Mouse (Mus musculus) embryonic facial prominence, embryonic 11.5 days (tissue): ENCODE measurements at regions not wholly inside any gene's neighbourhood (a gene's known extent, or its start where the extent isn't known, plus 50 kb on each side); places are given as distances from the start of the nearest gene placed in this dataset.

Experiments used
- ATAC-seq: fragments of 200-750 bp; cut with Nextera tagmentation; replicated peaks from 2 replicates; pipeline ENCODE4 v1.8.0; 2017; ENCODE audit warnings: low read depth; ENCODE audit not compliant: insufficient number of reproducible peaks, low FRiP score, low TSS enrichment
- DNase-seq: peaks from one replicate; pipeline ENCODE4 v3.0.0-alpha.2; 2015; ENCODE audit warnings: low spot score
- H3K27ac ChIP-seq: fragments of 300-500 bp; sonication (generic); replicated peaks from 2 replicates; pipeline ENCODE4 v1.5.1; 2014; ENCODE audit warnings: mild to moderate bottlenecking, low read depth, low read length, control low read depth
- H3K27me3 ChIP-seq: fragments of 300-500 bp; sonication (generic); 2 replicates; pipeline ENCODE4 v1.6.1; 2014; ENCODE audit warnings: mild to moderate bottlenecking, low read length, moderate library complexity, mixed read lengths; ENCODE audit not compliant: control insufficient read depth, insufficient read depth
- H3K36me3 ChIP-seq: fragments of 300-500 bp; sonication (generic); replicated peaks from 2 replicates; pipeline ENCODE4 v1.6.1; 2014; ENCODE audit warnings: low read depth, mild to moderate bottlenecking, low read length, moderate library complexity, mixed read lengths; ENCODE audit not compliant: control insufficient read depth, insufficient read depth
- H3K4me1 ChIP-seq: fragments of 300-500 bp; sonication (generic); 2 replicates; pipeline ENCODE4 v1.6.1; 2014; ENCODE audit warnings: low read length, mixed read lengths; ENCODE audit not compliant: control insufficient read depth, insufficient read depth
- H3K4me2 ChIP-seq: fragments of 300-500 bp; sonication (generic); 2 replicates; pipeline ENCODE4 v1.6.1; 2014; ENCODE audit warnings: low read depth, mild to moderate bottlenecking, control low read depth, low read length, moderate library complexity
- H3K4me3 ChIP-seq: fragments of 300-500 bp; sonication (generic); 2 replicates; pipeline ENCODE4 v1.5.1; 2014; ENCODE audit warnings: low read depth, low read length, control low read depth
- H3K9ac ChIP-seq: fragments of 300-500 bp; sonication (generic); replicated peaks from 2 replicates; pipeline ENCODE4 v1.6.1; 2014; ENCODE audit warnings: mild to moderate bottlenecking, control low read depth, low read length
- H3K9me3 ChIP-seq: fragments of 300-500 bp; sonication (generic); replicated peaks from 2 replicates; pipeline ENCODE4 v1.6.1; 2016; ENCODE audit warnings: mild to moderate bottlenecking, low read length, inconsistent platforms, mixed read lengths; ENCODE audit not compliant: control insufficient read depth
- WGBS: fragments of 180-500 bp; shearing (Covaris S2); extraction: QIAGEN DNeasy Blood & Tissue Kit; methylation state at CpG from one replicate; pipeline ENCODE4 v1.1.7; 2014; 5-methylcytosine and 5-hydroxymethylcytosine counted together

DNA sequence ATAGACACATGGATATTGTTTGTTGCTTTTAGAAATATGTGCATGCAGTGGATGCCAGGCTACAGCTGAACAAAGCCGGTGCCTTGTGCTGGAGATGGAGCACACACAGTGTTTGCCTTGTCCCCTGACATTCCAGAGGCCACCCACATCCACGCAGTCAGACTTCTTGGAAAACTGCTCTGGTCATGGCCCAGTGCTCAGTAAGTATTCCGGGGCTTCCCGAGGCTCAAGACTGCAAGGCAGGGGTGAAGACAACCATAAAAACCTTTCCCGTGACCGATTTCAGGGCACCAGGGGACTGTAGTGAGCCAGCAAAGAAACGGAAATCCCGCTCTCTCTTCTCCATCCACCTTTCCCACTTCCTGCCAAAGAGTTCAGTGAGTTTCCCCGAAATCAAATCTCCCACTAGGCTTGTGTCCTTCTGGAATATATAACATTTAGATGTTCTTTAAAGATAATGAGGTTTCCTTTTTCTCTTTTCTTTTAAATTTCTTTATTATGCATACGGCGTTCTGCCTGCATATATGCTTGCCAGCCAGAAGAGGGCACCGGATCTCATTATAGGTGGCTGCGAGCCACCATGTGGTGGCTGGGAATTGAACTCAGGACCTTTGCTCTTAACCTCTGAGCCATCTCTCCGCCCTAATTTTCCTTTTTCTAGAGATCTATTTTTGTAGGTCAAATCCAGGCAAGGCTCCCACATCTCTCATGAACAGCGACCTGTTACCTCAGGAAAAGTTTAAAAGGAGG lies 73.3 kb upstream of the Hmcn1 start:
- H3K4me2 ChIP-seq: no peak overlapping the region
- H3K27ac ChIP-seq: no peak overlapping the region
- H3K9me3 ChIP-seq: no peaks in the 10 kb centered on the region
- DNase-seq (no peak), ATAC-seq (0 out of 2 replicates have a peak, but pooled peaks have one; percentile 29)
- H3K4me3 ChIP-seq: no peak overlapping the region
- H3K9ac ChIP-seq: no peak overlapping the region
- H3K4me1 ChIP-seq: no peaks in the 10 kb centered on the region
- WGBS: 59% methylated on average over 15 of the region's 15 CpGs
- no peaks in the 10 kb centered on the region for H3K36me3 ChIP-seq
- H3K27me3 ChIP-seq: no peaks in the 10 kb centered on the region

DNA sequence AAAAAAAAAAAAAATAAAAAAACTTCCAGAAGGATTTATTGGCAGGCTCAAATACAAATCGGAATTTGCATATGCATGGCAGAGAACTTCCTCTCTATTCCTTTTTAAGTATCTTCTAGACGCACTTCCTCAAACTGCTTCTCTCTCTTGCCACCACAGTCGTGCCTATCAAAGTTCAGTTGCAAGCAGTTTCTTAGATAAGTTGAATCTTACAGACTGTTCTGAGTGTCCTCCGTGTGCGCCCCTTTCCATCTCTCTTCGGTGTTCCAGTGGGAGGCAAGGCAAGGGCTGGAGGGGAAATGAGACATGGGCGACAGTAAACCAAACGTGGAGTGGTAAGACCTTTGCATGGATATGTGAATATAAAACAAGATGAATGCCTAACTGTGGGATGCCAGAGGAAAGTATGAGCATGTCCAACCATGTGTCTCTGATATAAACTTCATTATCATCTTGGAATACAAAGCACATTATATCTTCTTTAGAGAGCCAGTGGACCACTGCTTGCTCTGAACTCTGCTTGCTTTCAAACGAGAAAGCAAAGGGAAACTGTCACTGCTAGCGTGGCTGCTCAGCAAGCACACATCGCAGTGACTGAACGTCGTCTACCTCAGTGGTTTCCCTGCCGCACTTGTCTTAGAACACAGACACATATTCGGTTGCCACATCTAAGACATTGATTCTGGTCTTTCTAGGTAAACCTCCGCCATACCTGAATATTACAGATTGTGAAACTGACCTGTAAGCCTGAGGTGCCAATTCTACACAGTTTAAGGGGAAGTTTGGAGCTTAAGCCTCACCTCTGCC lies 81.5 kb upstream of the Hmcn1 start:
- Histone ChIP-seq H3K27ac (no peak overlapping the region), H3K4me1 (no peaks in the 10 kb centered on the region), H3K4me3 (no peak overlapping the region), H3K4me2 (no peak overlapping the region), H3K9me3 (no peaks in the 10 kb centered on the region), H3K27me3 (no peaks in the 10 kb centered on the region), H3K9ac (no peak overlapping the region), H3K36me3 (no peaks in the 10 kb centered on the region)
- no peak for DNase-seq
- no peak for ATAC-seq
- WGBS: 89% methylated on average over 16 of the region's 16 CpGs

DNA sequence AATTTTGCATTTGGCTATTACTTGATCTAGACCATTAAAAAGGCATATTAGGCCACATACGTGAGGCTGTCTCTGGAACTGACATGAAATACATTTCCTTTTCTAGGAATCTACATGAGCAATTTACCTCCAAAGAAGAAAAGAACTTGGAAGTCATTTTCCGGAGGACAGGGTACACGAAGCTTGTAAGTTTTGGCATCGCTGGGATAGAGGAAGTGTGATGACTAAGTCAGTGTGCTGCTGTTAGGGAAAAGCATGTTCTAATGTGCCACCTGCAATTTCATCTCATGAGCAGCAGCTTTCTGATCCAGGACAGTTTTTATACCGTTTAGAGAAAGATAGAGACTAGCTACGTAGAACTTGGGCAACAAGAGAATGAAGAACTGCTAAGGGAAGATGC lies 82.3 kb upstream of the Hmcn1 start:
- Histone ChIP-seq H3K4me1 (no peaks in the 10 kb centered on the region), H3K4me2 (no peak overlapping the region), H3K27ac (no peak overlapping the region), H3K36me3 (no peaks in the 10 kb centered on the region), H3K9ac (no peak overlapping the region), H3K9me3 (no peaks in the 10 kb centered on the region), H3K4me3 (no peak overlapping the region), H3K27me3 (no peaks in the 10 kb centered on the region)
- no peak for DNase-seq
- WGBS: 85% methylated on average over 6 of the region's 6 CpGs
- ATAC-seq: no peak

DNA sequence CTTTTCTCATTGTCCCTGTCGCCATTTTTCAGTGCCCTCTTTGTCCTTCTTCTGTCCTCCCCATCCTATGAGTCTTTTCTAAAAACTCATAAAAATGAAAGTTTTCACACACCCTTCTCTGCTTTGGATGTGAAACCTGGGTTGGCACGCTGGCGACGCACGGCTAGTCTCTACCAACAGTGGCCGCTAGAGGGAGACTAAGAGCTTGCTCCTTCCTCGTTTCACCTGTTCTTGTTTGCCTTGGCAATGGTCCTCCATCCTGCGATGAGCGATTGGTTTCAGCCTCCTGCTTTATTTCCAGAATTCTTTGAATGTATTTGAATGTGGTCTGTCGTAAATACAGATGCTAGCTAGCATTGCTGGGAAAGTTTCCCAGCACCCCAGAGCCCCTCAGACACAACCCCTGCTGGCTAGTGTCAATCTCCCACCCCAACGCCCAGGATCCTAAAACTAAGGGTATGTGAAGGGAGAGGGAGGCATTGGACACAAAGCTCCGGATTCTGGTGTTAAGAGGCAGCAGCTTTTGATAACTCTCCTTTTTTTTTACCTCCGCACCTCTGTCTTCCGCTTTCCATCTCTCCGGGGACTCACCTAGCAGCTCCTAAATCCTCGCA lies 85.8 kb upstream of the Hmcn1 start:
- no peaks in the 10 kb centered on the region for H3K36me3 ChIP-seq
- WGBS: 37% methylated on average over 16 of the region's 16 CpGs
- no peak for ATAC-seq
- no peak overlapping the region for H3K4me2 ChIP-seq
- no peaks in the 10 kb centered on the region for H3K4me1 ChIP-seq
- H3K4me3 ChIP-seq: no peak overlapping the region
- peak; percentile 85 for DNase-seq
- no peaks in the 10 kb centered on the region for H3K9me3 ChIP-seq
- H3K27ac ChIP-seq: no peak overlapping the region
- H3K27me3 ChIP-seq: no peaks in the 10 kb centered on the region
- no peak overlapping the region for H3K9ac ChIP-seq

DNA sequence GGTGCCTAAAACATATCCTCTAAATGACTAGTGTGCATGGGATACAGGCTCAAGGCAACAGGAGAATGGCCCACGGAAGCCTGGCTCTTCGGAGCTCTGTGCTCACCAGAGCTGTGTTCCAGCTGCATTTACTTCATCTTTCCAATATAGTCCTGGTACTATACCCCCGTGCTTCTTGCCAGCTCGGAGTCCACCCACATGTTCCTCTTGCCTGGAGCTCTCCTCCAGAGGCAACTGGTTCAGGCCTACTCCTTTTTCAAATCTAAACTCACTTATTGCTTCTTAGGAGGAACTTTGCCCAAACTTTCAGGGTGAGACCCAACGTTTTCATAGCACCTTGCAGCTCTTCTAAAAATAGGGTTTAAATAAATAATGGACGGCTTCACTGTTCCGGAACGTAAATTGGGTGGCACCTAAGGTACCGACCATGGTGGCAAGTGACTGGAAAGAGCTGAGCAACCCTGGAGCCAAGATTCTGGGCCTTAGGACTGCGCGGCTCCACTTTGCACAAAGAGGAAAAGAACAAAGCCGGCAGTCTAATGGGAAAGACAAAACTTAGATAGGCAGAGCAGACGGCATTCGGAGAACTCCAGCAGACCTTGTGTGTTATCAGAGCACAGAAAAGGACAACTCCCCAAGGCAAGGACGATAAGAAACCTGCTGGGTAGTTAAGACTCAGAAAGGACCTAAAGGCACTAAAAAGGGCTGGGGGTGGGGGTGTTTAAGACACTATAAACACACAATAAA lies 86.6 kb upstream of the Hmcn1 start:
- no peak overlapping the region for H3K4me2 ChIP-seq
- no peak overlapping the region for H3K9ac ChIP-seq
- no peak overlapping the region for H3K4me3 ChIP-seq
- no peaks in the 10 kb centered on the region for H3K36me3 ChIP-seq
- H3K9me3 ChIP-seq: no peaks in the 10 kb centered on the region
- ATAC-seq: no peak
- no peaks in the 10 kb centered on the region for H3K27me3 ChIP-seq
- WGBS: 84% methylated on average over 15 of the region's 15 CpGs
- no peak overlapping the region; the same call in 1 of the 2 replicates for H3K27ac ChIP-seq
- H3K4me1 ChIP-seq: no peaks in the 10 kb centered on the region
- no peak for DNase-seq

DNA sequence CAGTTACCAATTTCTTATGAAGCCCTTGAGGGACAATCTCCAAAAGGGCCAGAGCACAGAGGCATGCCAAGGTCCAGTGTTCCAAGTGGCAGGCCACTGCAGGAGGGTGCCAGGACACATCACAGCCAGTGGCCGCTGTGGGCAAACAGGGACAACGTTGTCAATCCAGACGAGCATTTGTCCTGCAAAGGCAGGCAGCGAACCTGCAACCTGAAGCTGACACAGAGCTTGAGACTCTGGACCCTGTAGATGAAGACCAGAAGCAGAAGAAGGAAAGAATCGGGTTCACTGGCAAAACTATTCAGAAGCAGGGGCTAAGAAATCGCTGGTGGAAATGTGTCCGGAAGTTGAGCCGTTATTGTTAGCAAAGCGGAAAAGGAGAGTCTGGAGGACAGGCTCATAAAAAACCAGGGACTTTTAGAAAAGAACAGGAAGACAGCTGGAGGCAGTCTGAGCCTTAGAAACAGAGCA lies 87.3 kb upstream of the Hmcn1 start:
- no peak overlapping the region for H3K27ac ChIP-seq
- WGBS: 74% methylated on average over 9 of the region's 9 CpGs
- no peak for ATAC-seq

DNA sequence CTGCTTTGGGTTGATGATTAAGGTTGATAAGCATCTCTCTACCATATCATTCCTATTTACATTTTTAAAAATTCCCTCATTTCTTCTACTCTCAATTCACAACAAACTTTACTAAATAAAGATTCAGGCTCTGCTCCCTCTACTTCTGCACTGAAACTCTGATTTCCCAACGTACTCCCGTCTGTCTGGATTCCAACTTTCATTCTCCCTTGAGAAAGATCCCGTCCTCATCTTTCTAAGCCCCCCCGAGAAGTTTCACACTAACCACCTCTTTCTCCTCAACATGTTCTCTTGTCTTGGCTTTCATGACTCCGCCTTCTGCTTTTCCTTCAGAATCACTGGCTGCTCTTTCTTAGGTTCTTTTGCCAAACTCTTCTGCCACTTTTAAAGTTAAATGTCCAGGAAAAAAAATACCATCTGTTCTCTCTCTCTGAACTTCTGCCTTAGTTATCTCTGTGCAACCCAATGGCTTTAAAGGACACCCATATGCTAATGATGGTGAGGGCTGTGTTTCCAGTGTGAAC lies 89.3 kb upstream of the Hmcn1 start:
- Histone ChIP-seq H3K27ac (no peak overlapping the region), H3K9ac (no peak overlapping the region), H3K9me3 (no peaks in the 10 kb centered on the region), H3K36me3 (no peaks in the 10 kb centered on the region), H3K4me3 (no peak overlapping the region), H3K4me2 (no peak overlapping the region), H3K27me3 (no peaks in the 10 kb centered on the region), H3K4me1 (no peaks in the 10 kb centered on the region)
- ATAC-seq: no peak
- 86% methylated on average over 5 of the region's 5 CpGs for WGBS
- DNase-seq: no peak

More for the DNA sequence above, 87.3 kb upstream of the Hmcn1 start:
- no peak overlapping the region for H3K4me3 ChIP-seq
- no peaks in the 10 kb centered on the region for H3K36me3 ChIP-seq
- H3K9ac ChIP-seq: no peak overlapping the region
- H3K4me1 ChIP-seq: no peaks in the 10 kb centered on the region
- no peaks in the 10 kb centered on the region for H3K9me3 ChIP-seq
- DNase-seq: no peak
- no peaks in the 10 kb centered on the region for H3K27me3 ChIP-seq
- no peak overlapping the region for H3K4me2 ChIP-seq
